Mouse (Mus musculus) kidney, postnatal 36 days (tissue): ENCODE measurements around the gene Phldb2.

Experiments
- DNase-seq, 2 experiments: peaks; one replicate each; pipeline ENCODE4 v3.0.0; 2021 to 2022; ENCODE audit warnings: mixed read lengths in 2 of 2

The Phldb2 gene

DNA sequence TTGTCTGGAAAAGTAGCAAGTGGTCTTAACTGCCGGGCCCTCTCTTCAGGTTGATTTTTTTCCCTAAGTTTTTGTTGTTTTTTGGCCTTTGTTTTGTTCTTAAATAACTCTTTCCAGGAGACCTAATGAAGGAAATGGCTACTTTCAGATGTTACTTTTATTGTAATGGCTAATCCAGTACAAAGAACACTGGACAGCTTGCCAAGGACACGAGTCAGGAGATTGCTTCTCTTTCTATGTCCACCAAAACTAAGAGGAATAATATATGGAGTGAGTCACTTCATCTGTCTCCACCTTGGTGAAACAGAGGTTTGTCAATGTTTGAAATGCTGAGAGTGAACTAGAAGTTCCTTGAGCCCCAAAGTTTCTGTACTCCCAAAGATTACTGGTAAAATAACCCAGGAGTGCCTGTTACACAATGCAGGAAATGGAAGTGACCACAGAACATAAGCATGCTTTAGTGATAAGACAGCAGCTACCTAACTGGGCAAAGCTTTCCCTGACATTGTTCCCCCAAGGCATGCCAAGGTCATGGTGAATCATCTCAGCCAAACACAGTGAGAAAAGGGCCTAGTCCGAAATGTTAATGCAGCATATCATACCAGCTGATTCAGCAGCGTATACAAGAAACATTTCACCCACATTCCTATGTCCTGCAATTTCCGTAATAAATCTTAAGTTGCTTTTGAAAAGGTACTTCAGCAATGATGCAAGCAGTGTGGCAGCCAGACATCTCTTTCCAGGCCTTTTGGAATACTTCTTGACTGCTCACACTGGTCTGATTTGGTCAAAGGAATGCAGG is 115.7 kb downstream of the Phldb2 start:
- peak; percentile 40 to 55 for DNase-seq

DNA sequence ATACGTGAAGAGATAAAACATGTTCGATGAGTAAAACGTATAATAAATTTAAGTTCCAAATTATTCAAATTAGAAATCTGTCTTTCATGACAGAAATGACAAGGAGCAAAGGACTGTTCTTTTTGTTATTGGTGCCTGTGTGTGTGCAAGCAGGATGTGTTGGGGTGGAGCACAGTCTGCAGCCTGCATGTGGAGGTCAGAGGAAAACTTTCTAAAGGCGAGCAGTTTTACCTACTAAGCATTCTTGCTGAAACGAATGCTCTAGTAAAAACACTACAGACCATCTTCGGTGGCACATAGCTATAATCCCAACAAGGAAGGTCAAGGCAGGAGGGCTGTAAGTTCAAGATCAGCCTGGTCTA is 120.7 kb downstream of the Phldb2 start:
- DNase-seq: no peak

DNA sequence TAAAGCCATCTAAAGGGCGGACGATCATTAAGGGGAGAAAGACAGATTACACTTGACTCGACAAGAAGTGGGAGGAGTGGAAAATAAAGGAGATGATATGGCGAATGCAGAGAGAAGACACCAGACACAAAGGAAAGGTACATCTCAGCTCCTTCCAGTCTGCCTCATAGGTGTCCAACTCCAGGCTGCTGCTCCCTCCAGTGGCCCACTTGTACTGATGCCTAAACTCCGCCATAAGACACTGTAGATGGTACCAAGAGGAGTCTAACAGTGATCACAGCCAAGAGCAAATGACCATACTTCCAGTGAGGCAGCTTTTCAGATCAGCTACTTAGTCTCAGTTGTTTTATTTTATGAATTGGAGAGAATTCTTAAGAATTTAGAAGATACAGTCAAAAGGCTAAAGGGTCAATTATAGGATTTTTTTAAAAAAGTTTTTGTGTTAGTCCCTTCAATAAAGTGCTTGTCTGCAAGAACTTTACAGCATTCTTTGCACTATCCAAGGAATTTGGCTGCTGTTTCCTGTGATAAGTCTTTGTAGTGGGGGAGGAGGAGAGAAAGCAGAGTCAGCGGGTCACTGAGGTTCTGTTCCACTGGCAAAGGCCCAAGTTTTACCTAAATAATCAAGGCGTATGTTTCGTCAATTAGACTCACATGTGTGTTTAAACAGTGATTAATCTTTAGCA is 121.2 kb downstream of the Phldb2 start:
- DNase-seq: peak; percentile 35 to 60

DNA sequence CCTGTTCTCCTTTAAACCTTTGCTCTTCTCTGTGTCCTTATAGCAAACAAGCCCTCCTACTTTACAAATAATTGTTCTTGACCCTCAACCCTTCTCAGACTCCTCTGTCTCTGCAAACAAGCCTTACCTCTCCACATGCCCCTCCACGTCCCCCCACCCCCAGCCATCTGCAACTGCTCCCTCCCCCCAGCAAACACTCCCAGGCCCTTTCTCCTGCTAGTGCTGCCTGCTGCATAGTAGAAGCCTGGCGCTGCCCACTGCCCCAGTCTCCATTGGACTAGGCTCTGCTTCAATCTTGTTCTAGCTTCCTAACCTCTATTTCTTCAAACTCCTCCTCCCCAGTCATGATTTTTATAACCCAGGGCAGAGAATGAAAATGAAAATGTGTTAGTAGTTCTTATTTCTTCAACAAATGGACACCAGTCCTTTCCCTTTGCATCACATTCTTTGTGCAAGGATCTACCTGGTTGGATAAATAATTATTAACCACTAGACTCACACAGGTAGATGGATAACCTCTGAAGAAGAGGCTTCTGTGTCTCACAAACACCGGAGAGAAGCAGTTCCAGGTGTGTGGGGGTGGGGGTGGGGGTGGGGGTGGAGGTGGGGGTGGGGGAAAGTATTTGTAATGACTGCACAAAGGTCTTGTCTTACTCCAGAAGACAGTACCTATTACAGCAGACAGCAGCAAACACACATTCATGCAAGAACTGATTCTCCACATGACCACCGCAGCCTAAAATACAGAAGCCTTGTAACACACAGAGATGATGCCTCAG is 122.1 kb downstream of the Phldb2 start:
- DNase-seq: no peak

DNA sequence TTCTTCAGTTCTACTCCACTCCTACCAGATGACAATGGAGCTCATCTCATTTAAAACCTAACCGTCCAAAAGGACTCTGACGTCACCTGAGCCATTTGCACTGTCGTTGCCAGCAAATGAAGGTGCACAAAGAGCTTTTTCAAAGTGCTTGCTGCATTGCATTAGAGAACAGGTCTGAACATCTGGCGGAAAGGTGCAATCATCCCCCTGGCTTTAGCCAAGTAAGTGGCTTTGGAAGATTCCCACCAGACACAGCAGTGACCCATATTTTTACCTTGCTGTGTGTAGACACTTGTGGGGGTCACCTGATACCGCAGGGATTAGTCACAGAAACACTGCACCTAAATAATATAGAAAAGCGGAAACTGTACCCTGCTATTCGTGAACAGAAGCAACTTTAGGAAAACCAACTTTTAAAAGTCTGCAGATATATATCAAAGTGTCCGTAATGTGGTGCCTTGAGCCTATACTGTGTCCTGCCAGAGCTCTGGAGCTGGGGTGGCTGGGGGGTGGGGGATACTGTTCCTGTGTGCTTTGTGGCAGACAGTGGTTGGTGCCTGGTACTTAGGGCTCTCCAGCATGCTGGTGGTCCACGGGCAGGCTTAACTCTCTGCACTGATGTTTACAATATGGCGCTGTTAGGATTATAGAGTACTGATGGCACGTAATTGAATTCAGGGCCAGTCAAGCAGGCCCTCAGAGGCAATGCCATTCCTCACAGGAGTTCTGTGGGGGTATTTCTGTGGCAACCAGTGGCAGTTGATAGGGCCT is 123.1 kb downstream of the Phldb2 start:
- DNase-seq: no peak

DNA sequence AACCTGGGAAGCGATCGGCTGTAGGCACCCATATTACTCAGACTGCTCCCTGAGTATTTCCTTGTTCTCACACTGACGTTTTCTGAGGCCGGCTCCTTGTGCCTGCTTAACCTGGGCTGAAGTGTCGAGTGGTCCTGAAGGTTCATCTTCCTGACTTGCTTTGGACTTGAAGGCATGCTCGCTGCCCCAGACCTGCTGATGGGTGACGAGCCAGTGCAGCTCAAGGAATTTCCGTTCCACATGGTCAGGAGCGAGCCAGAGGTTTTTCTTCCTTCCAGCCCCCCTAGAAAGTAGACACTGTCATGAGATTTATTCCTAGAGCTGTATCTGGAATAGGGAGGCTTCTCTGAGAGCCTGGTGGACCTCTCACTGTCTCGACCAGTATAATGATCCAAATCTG is 128.1 kb downstream of the Phldb2 start:
- DNase-seq: no peak

DNA sequence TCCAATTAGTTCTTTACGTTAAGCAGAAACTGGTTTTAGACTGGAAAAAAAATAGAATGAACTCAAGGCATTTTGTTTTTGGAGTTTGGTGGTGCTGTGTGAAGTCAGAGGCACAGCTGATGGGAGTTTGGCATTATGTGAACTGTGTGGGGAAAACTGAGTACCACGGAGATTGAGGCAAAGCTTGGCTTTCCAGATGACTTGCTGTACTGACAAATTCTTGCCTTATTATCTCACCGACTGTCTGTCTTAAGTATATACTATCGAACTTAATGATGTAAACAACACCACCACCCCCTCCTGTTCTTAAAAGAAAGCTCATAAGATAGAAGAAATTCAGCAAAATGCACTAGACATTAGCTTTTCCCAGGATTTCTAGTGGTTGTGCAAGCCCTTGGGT is 129.4 kb downstream of the Phldb2 start:
- no peak for DNase-seq

DNA sequence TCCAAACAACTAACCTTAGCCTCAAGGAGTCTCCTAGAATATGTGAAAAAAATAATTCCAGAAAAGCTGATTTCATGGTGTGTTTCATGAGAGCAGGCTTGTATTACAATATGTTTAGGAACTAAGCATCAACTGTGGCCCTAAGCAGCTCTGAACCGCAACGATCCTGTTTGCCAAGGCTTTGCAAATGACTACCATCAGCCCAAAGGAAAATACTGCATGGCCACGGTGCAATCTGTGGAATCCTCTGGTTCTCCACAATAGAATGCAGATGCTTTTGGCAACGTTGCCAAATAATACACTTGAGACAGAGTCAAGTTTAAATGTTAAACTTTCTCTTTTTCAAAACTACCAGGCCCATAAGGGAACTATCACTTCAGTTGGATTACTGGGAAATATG is 133.5 kb downstream of the Phldb2 start:
- no peak for DNase-seq

DNA sequence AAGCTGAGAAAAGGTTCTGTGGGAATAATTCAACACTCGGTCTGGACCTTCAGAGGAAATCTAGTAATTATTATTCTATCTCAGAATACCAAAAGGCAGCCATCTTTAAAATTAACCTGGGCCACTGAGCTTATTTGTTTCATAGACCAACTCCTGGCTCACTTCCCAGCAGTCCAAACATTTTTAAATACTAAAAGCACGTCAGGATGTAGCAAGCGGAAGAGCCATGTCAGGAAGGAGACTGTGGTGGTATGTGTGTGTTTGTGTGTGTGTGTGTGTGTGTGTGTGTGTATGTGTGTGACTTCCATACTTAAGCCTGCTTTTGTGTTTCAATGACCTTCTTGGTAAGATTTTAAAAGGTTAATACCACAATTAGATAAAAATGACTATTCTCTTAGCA is 135.6 kb downstream of the Phldb2 start:
- peak; percentile 67 to 68 for DNase-seq

DNA sequence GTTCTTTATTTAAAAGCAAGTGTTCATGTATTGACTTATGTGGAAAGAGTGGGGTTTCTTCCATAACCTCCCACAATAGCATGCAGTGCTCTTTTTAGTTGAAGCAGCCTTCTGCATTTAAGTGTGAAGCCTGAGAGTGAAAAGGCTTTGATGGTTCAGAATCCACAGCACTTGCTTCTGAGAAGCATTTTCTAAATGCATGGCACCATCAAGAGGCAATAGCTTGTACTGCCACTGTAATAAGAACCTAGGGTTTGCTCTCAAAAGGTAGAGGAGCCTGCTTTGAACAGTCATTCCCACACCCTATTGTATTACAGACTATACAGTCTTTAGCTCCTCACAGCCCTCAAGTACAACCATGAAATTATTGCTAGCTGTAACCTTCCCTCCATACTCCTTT is 136.7 kb downstream of the Phldb2 start:
- DNase-seq: no peak

DNA sequence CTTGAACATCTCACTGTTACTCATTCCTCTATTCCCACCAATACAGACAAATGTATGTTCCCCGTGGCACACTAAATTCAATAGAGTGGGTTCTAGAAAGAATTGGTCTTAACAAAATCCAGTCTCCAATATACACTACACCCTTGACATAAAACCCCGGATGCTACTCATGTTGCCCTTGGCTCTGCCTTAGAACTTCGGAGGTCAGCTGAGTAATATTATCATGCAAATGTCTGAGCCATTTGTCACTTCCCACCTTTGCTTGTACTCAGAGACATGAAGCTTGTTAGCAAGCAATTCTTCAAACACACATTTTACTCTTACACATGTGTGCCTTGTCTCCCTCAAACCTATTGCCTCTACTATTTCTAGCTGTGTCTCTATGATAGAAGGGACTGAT is 138.8 kb downstream of the Phldb2 start:
- no peak for DNase-seq

DNA sequence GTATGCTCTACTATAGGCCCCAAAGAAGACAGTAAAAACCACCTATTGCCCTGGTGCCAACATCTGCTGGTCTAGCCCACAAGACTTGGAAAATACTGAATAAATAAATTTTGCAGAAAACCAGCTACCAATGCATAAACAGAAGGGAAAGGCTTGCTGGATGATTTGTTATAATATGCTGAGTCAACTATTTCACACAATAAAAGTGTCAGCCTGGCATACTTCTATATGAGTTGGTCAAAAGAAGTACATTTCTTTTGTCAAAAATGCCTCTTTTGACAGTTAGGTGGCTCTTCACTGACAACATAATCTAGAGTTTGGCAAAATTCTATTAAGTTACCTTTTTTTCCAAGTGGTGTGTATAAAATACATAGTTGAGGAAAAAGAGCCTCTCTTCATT is 141.6 kb downstream of the Phldb2 start:
- no peak for DNase-seq

DNA sequence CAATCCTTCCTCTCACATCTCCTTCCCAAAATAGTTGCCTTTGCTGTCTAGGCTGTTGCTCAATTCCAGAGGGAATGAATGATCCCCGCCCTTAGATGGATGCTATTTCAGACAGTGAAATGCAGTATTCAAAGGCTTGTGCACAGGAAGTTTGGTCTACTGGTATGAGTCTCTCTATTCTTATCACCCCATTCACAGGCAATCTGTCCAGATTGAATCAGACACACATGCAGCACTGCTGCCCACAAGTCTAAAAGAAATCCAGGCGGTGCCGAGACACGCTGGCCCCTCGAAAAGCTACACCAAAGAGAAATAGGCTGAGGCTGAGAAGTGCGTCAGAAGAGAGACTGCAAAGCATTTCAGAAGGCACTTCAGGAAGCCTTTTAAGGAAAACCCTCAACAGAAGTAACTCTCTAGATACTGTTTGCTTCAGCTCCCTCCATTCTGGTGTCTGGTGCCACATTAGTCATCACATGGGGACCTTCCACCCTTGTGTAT is 142.5 kb downstream of the Phldb2 start:
- DNase-seq: no peak

DNA sequence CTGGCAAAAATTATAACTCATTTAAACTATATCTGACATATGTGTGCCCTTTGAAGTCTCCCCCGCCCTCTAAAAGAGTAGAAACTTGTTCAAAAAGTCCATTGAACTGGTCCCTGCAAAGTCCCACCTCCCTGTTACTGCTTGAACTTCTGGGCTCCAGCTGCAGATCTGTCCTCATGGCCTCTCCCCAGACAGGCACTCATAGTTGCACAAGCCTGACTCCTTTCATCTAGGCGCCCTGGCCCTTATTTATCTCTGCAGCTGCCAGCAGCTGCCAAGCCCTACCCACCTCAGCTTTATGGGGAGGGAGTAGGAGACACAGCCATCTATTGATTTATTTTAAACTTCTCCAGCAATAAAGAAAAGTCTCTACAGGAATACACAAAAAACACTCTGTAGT is 143.2 kb downstream of the Phldb2 start:
- DNase-seq: no peak

DNA sequence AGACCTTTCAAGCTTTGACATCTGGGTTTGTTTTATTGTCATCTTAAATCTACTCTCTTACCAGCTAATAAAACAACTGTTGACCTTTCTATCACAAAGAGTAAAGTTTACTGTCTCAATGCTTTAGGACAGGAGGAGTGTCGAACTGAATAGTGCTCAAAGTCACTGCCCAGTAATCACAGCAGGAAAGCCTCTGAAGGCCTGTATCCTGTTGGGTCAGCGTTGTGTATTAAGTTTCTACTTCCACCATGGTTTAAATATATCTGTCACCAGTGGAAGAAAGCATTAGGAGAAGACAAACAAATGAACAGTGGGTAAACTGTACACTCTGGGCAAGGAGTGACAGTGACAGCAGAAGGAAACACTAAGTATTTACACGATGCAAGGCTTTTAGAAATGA is 148.7 kb downstream of the Phldb2 start:
- DNase-seq: no peak

DNA sequence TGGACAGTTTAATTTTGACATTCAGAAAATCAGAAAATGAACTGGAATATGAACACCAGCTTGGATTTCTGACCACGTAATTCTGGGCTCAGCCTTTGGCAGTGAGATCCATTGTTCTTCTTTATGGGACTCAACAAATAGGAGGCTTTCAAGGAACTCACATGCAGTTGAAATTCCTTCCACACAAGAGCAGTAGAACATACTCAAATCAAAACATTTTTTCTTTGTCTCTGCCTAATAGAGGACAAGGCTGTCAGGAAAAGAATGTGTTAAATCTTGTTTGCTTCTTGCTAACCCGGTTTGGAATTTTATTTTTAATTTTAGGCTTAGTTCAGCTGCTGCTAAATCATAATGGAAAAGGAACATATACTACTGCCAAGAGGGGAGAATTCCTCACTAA is 153.0 kb downstream of the Phldb2 start:
- DNase-seq: no peak

DNA sequence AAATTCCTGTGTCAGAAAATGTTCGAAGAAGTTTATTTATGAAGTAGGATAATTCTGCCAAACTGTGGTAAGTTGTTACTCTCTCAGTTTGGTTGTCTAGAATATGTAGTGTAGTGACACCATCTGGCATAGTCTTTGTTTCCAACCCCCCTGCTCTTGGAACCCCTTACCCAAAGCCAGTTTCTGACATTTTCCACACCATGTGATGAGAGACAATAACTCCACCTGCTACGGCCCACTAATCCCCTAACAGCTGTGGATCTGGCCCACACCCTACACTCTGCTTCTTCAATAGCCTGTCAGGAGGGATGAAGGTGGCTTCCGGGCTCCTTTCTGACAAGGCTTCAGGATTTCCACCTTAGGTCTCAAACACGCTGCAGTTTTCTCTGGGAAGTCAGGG is 154.2 kb downstream of the Phldb2 start:
- no peak for DNase-seq

DNA sequence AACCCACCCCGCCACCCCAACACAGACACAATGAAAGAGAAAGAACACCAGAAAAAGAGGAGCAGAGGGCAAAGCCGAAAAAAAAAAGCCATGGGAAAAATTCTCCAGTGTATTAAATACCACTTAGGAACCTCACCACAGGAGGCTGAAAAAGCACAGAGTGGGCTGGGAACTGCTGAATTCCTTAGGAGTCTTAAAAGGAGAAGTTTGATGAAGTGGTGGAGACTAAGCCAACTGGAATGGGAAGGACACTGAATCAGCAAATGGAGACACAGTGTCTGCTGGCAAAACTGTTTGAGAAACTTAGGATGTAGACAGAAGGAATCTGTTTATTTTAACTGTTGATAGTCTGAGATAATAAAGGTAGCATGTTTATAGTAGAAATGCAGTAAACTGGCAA is 154.8 kb downstream of the Phldb2 start:
- DNase-seq: no peak

DNA sequence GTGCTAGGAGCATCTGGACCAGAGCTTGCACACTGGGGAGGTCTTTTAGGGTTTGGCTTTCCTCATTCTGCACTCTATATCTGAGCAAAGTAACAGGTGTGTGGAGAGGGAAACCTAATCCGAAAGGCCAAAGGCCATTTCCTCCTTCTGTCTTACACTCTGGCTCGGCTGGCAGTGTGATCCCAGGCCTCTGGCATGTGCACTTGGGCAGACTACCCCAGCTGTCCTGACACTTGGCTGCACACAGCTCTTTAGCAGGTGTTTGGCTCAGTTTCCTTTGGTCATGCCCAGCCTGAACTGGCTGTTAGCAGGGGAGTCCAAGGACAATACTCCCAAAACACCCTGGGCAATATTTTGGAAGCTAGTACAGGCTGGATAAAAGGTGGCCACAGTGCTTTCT is 156.6 kb downstream of the Phldb2 start:
- DNase-seq: peak; percentile 49 to 56

DNA sequence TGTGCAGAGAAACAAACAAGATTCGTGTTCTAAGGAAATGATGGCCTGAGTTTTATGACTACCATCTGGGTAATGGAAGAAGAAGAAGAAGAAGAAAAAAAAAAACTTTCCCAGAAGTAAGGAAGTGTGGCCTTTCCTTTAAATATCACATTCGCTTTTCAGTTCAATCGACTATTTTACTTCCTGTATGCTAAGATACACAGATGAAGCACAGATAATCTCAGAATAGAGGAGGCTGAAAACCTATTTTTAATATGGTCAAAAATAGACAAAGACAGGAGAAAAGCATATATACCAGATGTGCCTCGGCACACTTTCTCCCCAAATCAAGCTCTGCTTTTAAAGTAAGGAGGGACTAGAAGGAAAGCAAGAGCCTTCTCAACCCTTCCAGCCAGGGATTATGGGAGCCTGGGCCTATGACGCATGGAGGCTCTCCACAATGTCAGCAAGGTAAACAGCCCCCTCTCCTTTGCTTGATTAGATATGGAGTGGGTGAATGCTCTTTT is 158.2 kb downstream of the Phldb2 start:
- DNase-seq: no peak

DNA sequence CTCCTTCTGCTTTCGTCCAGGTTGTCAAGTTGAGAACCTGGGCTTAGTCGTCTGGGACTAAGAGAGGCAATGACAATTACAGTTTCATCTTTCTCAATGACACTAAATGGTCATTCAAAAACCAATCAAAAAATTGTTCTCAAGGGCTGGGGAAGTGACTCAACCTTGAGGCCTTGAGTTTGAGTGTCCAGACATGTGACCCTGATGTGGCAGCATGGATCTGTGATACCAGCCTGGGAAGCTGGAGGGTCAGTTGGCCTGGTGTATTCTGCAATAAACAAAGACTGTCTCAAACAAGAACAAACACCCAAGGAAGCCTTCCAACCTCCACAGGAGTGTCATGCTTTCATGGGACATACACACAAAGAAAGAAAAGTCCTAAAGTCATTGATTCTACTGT is 160.6 kb downstream of the Phldb2 start:
- no peak for DNase-seq

DNA sequence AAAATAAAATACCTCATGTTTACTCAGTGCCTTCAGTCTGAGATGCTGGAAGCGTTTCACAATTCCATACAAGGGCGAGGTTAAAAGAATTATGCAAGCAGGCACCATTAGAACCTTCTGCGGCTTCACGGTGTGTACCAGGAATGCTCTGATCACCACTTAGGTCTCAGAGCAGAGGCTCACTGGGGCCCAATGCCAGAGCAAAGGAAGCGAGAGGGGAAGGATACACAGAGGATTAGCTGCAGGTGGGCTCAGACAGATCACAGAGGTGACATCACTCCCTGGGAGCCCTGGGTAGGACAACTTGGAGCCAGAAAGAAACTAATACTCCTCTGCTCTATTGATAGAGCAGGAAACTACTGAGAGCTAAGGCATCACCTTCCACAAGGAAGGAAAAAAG is 162.1 kb downstream of the Phldb2 start:
- peak in 1 of 2 experiments; percentile 23 for DNase-seq

DNA sequence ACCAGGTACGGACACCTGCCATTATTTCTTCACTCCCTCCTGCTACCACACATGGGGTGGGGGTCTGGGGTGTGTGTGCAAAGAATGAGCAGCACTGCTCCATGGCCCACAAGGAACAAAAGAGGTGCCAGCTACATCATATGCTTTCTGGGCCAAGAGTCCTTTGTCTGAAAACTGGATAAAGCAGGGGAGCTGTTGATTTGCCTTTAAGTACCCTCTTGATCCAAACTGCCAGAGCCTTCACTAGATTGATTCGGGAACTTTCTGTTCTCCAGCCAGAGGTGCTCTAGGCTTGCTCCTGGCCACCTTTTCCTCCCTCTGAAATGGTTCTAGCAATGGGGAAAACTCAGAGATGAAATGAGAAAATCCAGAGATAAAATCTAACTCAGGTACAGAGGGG is 164.1 kb downstream of the Phldb2 start:
- DNase-seq: no peak
